Mouse (Mus musculus): ENCODE data around the gene Ntng1. TPM values are rescaled to one million over a fixed set of nuclear protein-coding genes. Genes with fewer than 3 reads are reported as not detected.

Ntng1 gene
- polyA plus RNA-seq, 1 experiment from 2014 or later, result 0.72 TPM

DNA sequence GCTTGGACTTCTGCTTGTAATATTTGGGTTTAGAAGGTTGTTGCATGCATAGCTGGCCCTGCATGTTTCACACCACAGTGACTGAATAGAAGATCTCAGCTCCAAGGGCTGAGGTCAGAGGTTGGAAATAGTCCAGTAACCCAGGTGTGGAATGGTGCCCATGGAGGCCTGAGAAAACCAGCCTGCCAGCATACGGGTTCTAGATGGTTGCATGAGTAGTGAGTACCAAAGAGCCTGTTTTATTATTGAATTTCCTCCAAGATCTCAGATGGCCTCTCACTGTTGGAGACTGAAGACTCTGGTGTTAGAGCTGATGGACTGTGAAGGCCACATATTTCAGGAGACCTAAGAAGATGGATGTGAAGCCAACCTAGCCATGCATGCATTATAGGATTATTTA is 285.5 kb downstream of the Ntng1 start:
- no peaks in the 10 kb centered on the region for H3K27me3 ChIP-seq (ENCODE audit: poor library complexity, severe bottlenecking)
- no peaks in the 10 kb centered on the region for H3K36me3 ChIP-seq (replicated peaks)
- H3K4me1 ChIP-seq, result no peaks in the 10 kb centered on the region
- DNase-seq (ENCODE audit: extremely low spot score, low spot score), result no peak
- no peak overlapping the region for H3K27ac ChIP-seq
- no peaks in the 10 kb centered on the region for H3K9me3 ChIP-seq
- no peak overlapping the region for H3K4me3 ChIP-seq
- WGBS, result 97% methylated on average over 1 of the region's 1 CpGs

DNA sequence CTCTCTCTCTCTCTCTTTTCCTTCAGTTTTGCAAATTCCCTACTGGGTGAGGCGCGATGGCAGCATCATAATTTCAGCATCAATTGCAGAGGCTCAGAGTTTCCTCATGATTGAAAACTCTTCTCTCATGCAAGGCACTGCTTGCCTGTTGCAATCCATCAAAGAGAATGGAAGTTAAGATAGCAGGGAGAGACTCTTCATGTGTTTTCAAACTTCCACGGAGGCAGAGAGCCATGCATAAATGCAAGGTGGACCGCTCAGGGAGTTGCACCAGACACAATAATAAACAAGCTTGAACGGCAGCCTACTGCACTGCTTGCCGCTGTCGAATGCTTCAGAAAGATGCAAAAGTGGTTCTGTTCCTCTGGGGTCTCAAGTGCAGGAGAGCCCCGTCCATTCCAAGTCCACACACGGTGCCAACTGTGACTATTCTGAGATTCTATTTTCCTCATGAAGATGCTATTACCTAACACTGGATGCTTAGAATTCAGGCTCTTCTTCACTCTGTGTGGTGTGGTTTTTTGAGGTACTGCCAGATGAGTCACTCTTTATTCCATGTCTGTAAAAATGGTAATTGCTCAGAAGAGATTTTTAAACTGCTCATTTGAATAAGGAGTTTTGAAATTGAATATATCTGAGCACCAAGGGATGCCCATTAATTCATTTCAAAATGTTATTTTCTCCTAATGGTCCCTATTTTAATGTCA is 289.2 kb downstream of the Ntng1 start:
- DNase-seq (ENCODE audit: extremely low spot score, low spot score), result no peak
- no peaks in the 10 kb centered on the region for H3K36me3 ChIP-seq (replicated peaks)
- no peaks in the 10 kb centered on the region for H3K9me3 ChIP-seq
- no peak overlapping the region for H3K27ac ChIP-seq
- H3K4me1 ChIP-seq, result no peaks in the 10 kb centered on the region
- H3K27me3 ChIP-seq (ENCODE audit: poor library complexity, severe bottlenecking), result no peaks in the 10 kb centered on the region
- H3K4me3 ChIP-seq, result no peak overlapping the region
- 91% methylated on average over 9 of the region's 9 CpGs for WGBS

DNA sequence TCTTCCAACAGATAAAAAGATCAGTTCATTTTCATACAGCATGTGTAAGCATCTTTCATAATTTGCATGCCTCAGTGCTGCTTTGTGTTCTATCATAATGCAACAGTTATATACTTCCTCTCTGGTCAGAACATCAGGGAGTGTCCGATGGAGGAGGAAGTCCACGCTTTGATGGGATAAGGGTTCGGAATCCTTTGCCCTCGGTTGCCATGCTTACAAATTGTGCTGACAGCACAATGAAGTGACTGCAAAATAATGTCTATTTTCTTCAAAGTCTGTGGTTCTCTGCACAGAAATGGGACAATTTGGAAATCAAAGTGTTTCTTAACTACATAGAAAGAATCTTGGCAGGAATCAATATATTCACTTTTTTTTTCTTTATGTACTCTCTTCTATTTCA is 297.2 kb downstream of the Ntng1 start:
- H3K9me3 ChIP-seq, result no peaks in the 10 kb centered on the region
- no peak overlapping the region for H3K4me3 ChIP-seq
- H3K36me3 ChIP-seq (replicated peaks), result no peaks in the 10 kb centered on the region
- WGBS, result 91% methylated on average over 4 of the region's 4 CpGs
- no peak for DNase-seq (ENCODE audit: extremely low spot score, low spot score)
- H3K27ac ChIP-seq, result no peak overlapping the region
- H3K27me3 ChIP-seq (ENCODE audit: poor library complexity, severe bottlenecking), result no peaks in the 10 kb centered on the region
- H3K4me1 ChIP-seq, result no peaks in the 10 kb centered on the region

DNA sequence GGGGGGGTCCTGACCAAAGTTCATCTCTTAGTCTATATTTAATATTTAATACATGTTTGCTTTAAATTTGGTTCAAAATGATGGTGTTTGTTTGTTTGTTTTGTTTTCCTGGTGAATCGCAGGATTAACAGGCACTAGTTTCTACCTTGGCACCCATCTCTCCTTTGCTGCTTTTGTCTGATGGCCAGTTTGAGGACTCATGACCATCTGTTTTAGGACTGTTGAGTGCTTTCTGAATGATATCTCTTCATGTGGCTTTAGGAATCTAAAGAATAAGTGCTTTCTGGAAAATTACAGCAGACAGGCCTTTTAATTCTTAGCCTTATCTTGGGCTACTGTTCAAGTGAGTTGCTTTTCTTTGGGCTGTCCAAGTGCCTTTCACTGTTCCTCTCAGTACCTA is 318.0 kb downstream of the Ntng1 start:
- Histone ChIP-seq H3K4me3 (no peak overlapping the region), H3K36me3 (replicated peaks) (no peaks in the 10 kb centered on the region), H3K27me3 (ENCODE audit: poor library complexity, severe bottlenecking) (no peaks in the 10 kb centered on the region), H3K9me3 (no peaks in the 10 kb centered on the region), H3K4me1 (no peaks in the 10 kb centered on the region), H3K27ac (no peak overlapping the region)
- DNase-seq (ENCODE audit: extremely low spot score, low spot score), result no peak
- 97% methylated on average over 1 of the region's 1 CpGs for WGBS

DNA sequence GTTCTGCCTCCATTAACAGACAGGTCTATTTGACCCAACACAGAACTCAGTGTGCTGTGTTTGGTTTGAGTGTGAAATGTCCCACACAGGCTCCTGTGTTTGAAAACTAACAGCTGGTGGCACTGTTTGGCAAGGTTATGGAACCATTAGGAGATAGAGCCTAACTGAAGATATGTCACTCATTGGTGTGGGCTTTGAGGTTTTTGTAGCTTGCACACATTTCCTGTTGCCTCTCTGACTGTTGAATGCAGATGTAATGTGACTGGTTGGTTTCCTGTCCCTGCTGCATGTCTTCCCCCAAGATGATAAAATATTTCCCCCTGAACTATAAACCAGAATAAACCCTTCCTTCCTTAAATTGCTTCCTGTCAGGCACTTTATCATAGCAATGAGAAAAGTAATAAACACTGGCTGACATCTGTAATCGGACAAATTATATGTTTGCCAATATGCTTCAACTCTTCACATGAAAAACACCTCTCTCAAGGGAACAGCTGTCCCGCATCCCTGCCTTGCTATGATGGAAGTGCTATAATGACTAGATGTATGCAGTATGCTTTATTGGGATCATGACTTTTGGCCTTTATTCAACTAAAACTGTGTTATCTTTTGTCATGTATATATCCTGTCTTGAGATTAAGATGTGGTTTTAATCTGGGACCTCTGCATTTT is 320.9 kb downstream of the Ntng1 start:
- Histone ChIP-seq H3K4me1 (no peaks in the 10 kb centered on the region), H3K36me3 (replicated peaks) (no peaks in the 10 kb centered on the region), H3K27me3 (ENCODE audit: poor library complexity, severe bottlenecking) (no peaks in the 10 kb centered on the region), H3K27ac (no peak overlapping the region), H3K9me3 (no peaks in the 10 kb centered on the region), H3K4me3 (no peak overlapping the region)
- no peak for DNase-seq (ENCODE audit: extremely low spot score, low spot score)
- 91% methylated on average over 2 of the region's 2 CpGs for WGBS

DNA sequence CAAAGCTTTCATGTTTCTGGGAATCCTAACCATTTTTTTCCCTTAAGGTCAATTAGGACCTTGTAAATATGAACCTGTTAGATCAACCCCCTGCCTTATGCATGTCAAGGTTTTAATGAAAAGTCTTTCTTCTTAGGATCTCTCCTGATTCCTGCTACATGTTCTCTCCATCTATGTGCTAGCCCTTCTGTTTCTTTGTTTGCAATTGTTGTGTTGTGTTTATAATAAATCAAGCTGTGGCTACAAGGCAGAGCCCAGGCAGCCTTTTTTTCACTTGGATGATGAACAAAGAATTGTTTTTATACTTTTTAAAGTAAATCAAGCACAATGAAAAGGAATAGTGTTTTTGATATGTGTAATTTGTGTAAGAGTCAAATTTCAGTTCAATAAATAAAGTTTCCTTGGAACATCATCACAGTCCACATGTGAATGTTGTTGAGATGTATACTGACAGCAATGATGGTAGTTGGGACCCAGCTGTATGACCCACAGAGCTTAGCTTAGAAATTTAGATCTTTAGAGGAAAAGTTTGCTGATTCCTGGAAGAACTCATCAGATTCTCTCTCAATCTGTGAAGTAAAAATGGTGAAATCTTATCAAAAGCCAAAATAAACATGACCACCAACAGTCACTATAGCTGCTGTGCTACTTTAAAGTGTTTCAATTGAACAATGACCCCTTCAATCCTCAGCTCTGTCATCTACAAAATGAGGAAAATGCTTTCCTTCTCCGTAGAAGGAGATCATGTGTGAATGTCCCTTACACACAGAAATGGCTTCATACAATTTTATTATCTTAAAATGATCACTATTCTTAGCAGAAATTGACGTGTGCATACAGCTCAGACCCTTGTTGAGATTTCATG is 324.8 kb downstream of the Ntng1 start:
- Histone ChIP-seq H3K27ac (no peak overlapping the region), H3K4me3 (no peak overlapping the region), H3K36me3 (replicated peaks) (no peaks in the 10 kb centered on the region), H3K9me3 (no peaks in the 10 kb centered on the region), H3K4me1 (no peaks in the 10 kb centered on the region), H3K27me3 (ENCODE audit: poor library complexity, severe bottlenecking) (no peaks in the 10 kb centered on the region)
- no peak for DNase-seq (ENCODE audit: extremely low spot score, low spot score)
- 84% methylated on average over 2 of the region's 2 CpGs for WGBS

DNA sequence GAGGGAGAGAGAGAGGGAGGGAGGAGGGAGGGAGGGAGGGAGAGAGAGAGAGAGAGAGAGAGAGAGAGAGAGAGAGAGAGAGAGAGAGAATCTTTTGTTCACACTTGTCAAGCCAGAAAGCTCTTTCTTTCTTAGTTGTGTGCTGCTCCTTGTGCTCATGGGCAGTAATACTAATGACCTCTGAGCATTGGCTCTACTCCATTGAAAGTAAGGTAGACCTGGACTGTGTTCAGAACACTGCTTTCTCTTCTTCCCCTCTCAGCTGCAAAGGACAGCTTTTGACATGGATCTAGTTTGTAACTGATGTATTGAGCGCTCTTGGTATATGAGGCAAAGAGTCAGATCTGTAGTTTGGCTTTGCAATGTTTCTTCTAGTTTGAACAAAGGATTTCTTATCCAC is 334.7 kb downstream of the Ntng1 start:
- Histone ChIP-seq H3K27me3 (ENCODE audit: poor library complexity, severe bottlenecking) (no peaks in the 10 kb centered on the region), H3K9me3 (peaks cover 4% of the 10 kb centered on the region; the same call in 1 of the 2 replicates), H3K4me1 (0 out of 2 replicates have a peak, but pooled peaks cover 2% of the 10 kb centered on the region), H3K27ac (no peak overlapping the region), H3K36me3 (replicated peaks) (no peaks in the 10 kb centered on the region), H3K4me3 (no peak overlapping the region)
- DNase-seq (ENCODE audit: extremely low spot score, low spot score), result no peak
- 88% methylated on average over 1 of the region's 1 CpGs for WGBS

DNA sequence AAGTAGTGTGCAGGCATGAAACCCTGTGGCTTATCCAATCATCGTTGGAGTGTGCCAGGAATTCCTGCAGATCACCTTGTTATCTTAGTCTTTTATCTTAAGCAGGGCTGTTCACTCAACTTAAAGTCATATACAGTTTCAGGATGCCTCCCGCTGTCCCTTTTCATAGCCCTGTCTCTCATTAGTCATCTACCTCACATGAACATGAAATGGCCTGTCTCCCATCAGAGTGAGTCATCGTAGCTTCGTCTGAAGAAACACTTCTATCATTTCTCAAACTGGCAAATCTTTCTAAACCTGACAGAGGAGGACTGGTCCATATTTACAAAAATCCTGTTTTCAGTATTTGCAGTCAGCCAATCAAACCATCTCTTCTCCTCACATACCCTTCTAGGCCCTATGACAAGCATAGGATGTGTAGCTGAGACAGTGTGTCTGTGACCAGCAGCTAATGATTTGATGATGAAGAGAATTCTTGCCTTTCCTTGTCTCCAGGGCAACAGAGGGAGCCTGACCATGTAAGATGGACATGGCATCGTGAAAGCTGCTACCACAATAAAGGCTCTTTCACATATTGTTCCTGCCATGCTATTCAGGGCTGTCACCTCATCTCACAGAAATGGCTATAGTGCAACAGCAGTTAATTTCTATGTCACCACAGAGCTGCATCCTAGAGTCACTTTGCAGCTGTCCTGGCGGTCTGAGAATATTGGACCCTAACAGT is 336.4 kb downstream of the Ntng1 start:
- no peaks in the 10 kb centered on the region for H3K27me3 ChIP-seq (ENCODE audit: poor library complexity, severe bottlenecking)
- no peak overlapping the region for H3K4me3 ChIP-seq
- H3K27ac ChIP-seq, result no peak overlapping the region
- H3K4me1 ChIP-seq, result 0 out of 2 replicates have a peak, but pooled peaks cover 2% of the 10 kb centered on the region
- no peak for DNase-seq (ENCODE audit: extremely low spot score, low spot score)
- peaks cover 4% of the 10 kb centered on the region; the same call in 1 of the 2 replicates for H3K9me3 ChIP-seq
- 82% methylated on average over 6 of the region's 6 CpGs for WGBS
- no peaks in the 10 kb centered on the region for H3K36me3 ChIP-seq (replicated peaks)

DNA sequence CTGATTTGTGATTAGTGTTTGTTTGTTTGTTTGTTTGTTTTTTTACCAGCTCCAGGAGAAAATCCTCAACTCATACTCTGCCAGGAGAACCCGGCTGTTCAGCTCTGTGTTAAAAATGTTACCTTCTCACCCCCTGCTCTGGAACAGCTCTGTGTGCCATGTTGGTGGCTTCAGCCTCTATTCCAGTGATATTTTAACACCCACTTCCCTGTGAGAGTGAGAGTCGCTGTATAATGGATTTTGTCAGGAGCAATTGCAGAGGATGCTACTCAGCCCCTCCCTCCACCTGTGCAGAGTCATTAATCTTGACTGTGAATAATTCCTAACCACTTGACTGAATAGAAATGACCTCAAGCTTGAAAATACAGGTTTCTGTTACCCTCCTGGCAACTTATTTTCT is 339.7 kb downstream of the Ntng1 start:
- DNase-seq (ENCODE audit: extremely low spot score, low spot score), result no peak
- H3K9me3 ChIP-seq, result no peaks in the 10 kb centered on the region
- 0 out of 2 replicates have a peak, but pooled peaks cover 2% of the 10 kb centered on the region for H3K4me1 ChIP-seq
- 81% methylated on average over 2 of the region's 2 CpGs for WGBS
- no peak overlapping the region for H3K27ac ChIP-seq
- no peak overlapping the region for H3K4me3 ChIP-seq
- H3K27me3 ChIP-seq (ENCODE audit: poor library complexity, severe bottlenecking), result no peaks in the 10 kb centered on the region
- no peaks in the 10 kb centered on the region for H3K36me3 ChIP-seq (replicated peaks)

DNA sequence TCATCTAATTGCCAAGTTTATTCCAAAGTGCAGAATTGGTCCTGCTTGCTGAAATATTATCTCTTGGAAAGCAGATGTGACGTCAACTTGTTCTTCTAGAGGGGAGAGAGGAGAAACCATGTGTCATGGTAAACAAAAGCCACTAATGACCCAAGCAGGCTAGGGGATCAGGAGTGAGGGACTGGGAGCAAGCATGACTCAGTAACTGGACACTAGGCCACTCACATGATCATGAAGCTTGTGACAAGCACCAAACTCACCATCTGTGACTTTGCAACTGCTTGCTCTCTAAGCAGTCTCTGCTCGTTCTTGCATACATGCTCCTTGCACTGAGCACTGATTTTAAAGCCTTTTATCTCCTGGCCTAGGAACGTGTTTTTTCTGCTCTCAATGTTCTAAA is 340.2 kb downstream of the Ntng1 start:
- H3K27me3 ChIP-seq (ENCODE audit: poor library complexity, severe bottlenecking), result no peaks in the 10 kb centered on the region
- 0 out of 2 replicates have a peak, but pooled peaks cover 2% of the 10 kb centered on the region for H3K4me1 ChIP-seq
- no peak for DNase-seq (ENCODE audit: extremely low spot score, low spot score)
- no peaks in the 10 kb centered on the region for H3K9me3 ChIP-seq
- no peak overlapping the region for H3K27ac ChIP-seq
- no peak overlapping the region for H3K4me3 ChIP-seq
- WGBS, result 74% methylated on average over 3 of the region's 3 CpGs
- no peaks in the 10 kb centered on the region for H3K36me3 ChIP-seq (replicated peaks)

DNA sequence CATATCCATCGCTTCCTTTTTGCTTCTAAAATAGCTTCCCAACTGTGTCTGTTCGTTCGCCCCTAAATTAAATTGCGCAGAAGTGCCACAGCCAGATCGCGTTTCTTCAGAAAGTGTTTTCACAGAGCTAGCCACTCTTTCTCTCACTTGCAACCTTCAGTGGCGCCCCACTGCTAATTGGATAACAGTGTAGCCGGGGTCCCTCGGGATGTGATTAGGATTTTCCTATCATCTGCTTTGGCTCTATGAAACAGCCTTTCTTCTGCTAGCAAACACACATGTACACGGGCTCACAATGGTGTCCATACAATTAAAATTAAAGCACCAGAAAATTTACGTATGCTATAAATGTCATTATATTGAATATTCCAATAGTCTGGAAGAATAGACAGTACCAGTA is 346.5 kb downstream of the Ntng1 start:
- no peak for DNase-seq (ENCODE audit: extremely low spot score, low spot score)
- no peaks in the 10 kb centered on the region for H3K27me3 ChIP-seq (ENCODE audit: poor library complexity, severe bottlenecking)
- H3K36me3 ChIP-seq (replicated peaks), result no peaks in the 10 kb centered on the region
- WGBS, result 83% methylated on average over 11 of the region's 11 CpGs
- no peak overlapping the region for H3K27ac ChIP-seq
- H3K4me3 ChIP-seq, result no peak overlapping the region
- no peaks in the 10 kb centered on the region for H3K9me3 ChIP-seq
- H3K4me1 ChIP-seq, result no peaks in the 10 kb centered on the region

DNA sequence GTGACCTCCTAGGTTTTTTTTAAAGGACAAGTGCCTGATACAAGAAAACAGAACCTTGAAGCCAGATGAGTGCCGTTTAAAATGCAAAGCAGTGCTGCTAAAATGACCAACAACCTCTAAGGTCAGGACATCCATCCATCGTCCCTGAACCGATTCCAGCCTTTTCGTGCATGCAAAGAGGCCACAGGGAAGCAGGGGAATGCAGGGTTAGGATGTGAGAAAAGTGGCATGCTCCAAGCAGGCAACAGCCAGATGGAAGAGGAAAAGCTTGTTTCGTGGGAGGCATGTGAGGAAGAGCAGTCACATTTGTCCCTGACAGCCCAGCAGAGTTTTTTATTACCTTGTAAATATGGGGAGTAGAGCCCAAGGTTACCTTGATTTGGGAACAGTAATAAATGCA is 360.6 kb downstream of the Ntng1 start:
- peak; percentile 14 for DNase-seq (ENCODE audit: extremely low spot score, low spot score)
- 36% methylated on average over 5 of the region's 5 CpGs for WGBS
- Histone ChIP-seq H3K4me3 (no peak overlapping the region), H3K4me1 (peaks cover 16% of the 10 kb centered on the region), H3K9me3 (no peaks in the 10 kb centered on the region), H3K36me3 (replicated peaks) (no peaks in the 10 kb centered on the region), H3K27me3 (ENCODE audit: poor library complexity, severe bottlenecking) (peaks cover 9% of the 10 kb centered on the region; the same call in 1 of the 2 replicates), H3K27ac (no peak overlapping the region)
